Mouse (Mus musculus) granulocyte monocyte progenitor cell, adult 5-6 weeks (primary cell): ENCODE results near the gene Stat5b. TPM values are rescaled to one million over a fixed set of nuclear protein-coding genes. Genes with fewer than 3 reads are reported as not detected.
"Not testable (repeated sequence)": the region's sequence is repeated elsewhere in the genome, so short reads cannot be mapped to it uniquely, and the experiment has no call there.

Source experiments
- ATAC-seq: replicated peaks from 2 replicates; pipeline ENCODE4 v1.8.0; 2016; ENCODE audit warnings: mild to moderate bottlenecking, moderate TSS enrichment, inconsistent platforms; ENCODE audit not compliant: poor library complexity, severe bottlenecking
- total RNA-seq, 2 experiments: library from RNA; stranded (forward) in 1 of 2; stranded (reverse) in 1 of 2; fragments of 200-712, 200-1000 nt in 1 of 2; fragments of >200 nt in 1 of 2; fragmentation: Nextera tagmentation in 1 of 2; gene quantifications; 2 replicates each; pipeline ENCODE4 v1.2.3; 2014 to 2017

Stat5b gene
- total RNA-seq, 2 experiments from 2014 or later, result 35.5 to 37.1 TPM

DNA sequence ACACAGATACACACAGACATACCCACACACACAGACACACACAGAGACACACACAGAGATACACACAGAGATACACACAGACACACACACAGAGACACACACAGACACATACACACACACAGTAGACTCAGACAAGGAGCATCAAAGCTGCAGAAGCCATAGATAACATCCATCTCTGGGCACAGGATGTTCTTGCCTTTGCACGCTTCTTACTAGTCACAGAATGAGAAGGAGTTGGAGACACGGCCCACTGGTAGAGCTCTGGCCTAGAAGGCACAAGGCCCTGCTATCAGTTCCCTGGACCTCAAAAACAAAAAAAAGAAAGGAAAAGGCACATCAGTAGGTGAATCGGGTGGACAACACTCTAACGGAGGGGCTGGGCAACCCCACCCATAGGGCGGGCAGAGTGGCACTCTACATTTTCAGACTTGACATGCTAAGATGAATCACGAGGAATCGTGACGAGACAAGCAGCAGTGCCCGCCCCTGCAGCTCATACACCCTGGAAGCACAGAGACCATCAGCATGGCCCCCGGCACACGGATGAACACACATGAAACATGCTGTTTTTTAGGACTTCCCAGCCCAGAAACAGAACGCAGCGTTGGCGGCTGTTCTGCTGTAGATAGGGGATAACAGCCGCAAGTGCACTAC lies 32.0 kb downstream of the Stat5b start:
- no peak for ATAC-seq

DNA sequence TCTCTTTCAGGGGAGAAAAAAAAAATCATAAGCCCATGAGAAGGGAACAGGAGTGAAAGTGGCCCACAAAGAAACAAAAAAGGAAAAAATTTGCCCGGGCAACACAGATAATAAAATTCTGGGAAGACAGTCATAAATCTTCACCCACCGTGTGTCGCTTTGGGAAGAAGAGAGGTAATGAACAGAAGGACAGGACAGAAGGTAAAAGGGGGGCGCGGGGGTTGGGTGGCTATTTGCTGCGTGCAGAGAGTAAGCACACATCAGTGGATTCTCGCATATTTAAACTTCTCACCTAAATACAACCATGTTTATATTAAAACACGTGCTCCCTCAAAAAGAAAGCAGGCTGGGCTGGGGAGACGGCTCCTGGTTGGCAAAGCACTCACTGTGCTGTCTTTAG lies 33.2 kb downstream of the Stat5b start:
- no peak for ATAC-seq

DNA sequence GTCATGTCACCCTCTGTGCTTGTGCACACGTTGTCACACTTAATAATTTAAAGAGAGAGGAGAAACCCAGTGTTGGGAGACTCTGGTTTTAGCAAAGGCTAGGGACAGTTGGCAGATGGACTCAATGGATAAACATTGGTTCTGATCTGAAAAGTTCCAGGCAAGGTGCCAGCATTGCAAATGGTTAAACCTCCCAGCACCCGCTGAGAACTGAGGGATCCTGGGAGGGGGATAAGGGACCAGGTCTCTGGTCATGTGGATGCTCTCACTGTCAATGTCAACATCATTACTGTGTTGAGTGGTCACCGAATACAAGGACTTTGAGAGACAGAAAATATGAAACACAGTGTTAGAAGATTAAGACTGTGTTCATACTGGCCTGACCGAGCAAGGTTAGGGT lies 33.7 kb downstream of the Stat5b start:
- ATAC-seq, result no peak

- ATAC-seq, result no peak
Observed at GRCm38 (mm10) chr11:100816342-100816741, 34.2 kb downstream of the Stat5b start.

GRCm38 (mm10) chr11:100814498-100814897 lies 36.0 kb downstream of the Stat5b start:
- ATAC-seq, result peak; percentile 81

- no peak for ATAC-seq
Observed at GRCm38 (mm10) chr11:100811132-100811531, 39.4 kb downstream of the Stat5b start.

- no peak for ATAC-seq
Observed at GRCm38 (mm10) chr11:100810516-100810915, 40.0 kb downstream of the Stat5b start.

- no peak for ATAC-seq
Observed at GRCm38 (mm10) chr11:100806380-100807305, 43.9 kb downstream of the Stat5b start.

GRCm38 (mm10) chr11:100805535-100805934 lies 45.0 kb downstream of the Stat5b start:
- peak; percentile 78 for ATAC-seq

DNA sequence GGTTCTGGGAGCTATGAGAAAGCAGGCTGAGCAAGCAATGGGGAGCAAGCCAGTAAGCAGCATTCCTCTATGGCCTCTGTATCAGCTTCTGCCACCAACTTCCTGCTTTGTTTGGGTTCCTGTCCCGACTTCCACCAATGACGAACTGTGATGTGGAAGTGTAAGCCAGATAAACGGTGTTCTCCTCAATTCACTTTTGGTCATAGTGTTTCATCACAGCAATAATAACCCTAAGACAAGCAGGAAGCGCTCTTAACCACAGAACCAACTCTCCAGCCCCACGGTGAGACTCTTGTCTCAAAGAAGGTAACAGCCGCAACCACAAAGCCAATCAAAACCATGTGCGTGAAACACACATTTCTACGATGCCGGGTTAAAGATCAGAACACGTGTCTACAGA lies 46.1 kb downstream of the Stat5b start:
- peak; percentile 84 for ATAC-seq

DNA sequence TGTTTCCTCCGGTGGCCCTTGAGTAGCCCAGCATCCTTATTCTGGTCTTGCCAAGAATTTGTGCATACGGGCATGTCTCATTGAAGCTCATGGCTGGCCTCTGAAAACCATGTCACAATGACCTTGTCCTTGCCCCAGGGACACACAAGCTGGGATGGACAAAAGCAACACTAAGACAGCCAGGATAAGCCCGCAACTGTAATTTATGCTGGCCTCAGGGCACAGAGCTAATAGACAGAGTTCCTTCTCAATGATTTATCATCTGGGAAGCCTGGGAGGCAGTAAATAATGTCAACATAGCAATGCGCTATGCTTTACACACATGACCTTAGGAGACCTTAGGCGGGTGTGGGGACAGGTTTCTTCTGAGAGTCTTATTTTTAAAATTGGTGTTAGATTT lies 51.1 kb downstream of the Stat5b start:
- no peak for ATAC-seq

DNA sequence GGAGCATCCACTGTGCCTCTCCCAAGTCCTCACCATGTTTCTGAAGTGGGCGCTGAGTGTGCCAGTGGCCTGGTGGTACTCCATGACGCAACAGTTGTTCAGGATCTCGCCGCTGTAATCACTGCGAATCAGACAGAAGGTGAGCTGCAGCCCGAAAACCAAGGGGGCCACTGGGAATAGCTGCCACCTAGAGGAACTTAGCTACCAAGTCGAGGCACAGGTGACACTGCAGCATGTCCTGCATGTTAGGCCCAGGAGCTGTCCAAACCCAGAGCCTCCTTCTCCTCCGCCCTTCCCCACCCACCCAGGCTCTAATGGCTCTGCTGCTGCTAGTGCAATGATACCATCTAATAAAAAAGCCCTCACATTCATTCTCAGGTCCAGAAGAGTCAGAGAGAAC lies 53.9 kb downstream of the Stat5b start:
- ATAC-seq, result no peak

DNA sequence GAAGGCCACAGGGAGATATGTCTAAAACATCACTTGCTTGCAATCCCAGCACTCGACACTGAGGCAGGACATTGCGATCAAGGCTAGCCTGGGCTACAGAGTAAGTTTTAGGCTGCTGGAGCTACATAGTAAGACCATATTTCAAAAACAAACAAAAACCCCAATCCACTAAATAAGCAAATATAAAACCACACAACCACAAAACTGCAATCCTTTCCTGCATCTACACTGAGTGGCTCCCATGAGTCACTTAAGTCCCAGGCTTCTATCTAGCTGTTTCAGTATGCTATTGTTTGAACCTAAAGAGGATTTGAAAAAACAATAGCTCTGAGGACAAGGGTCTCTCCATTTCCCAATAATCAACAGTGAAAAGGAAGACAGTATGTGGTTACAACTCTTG lies 55.1 kb downstream of the Stat5b start:
- no peak for ATAC-seq

GRCm38 (mm10) chr11:100791457-100792049 lies 59.0 kb downstream of the Stat5b start:
- ATAC-seq, result no peak

DNA sequence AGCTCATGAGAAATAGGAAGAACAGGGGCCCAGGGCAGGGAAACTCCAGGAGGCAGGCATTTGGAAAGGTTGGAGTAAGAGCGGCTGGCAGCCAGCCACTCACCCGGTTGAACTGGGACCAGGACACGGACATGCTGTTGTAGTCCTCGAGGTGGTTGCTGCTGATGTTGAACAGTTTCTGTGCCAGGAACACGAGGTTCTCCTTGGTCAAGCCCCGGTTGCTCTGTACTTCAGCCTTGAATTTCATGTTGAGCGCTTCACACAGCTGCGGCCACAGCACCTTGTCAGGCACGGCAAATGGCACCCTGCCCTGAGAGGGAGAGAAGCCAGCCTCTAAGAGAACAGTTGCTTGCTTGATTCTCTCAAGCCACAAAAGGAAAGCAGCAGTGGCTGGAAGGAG lies 59.9 kb downstream of the Stat5b start:
- not testable (repeated sequence) for ATAC-seq

DNA sequence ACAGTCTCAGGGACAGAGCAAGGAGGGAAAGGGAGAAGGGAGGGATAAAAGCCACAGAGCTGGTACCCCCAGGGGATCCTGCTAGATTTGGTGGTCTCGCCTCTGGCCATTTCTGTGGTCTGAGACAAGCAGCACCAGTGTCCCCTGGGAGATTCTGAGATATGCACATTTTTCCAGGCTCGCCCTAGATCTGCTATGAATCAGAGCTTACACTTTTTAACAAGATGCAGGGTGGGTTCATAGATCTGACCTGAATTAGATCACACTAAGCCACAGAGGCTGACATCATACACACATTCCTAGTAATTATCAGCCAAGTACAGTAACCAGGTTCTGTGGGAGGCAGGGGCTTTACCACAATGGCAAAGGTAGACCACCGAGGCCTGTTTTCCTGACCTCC lies 60.8 kb downstream of the Stat5b start:
- no peak for ATAC-seq

GRCm38 (mm10) chr11:100785774-100786173 lies 64.8 kb downstream of the Stat5b start:
- no peak for ATAC-seq

- ATAC-seq, result no peak
Observed at GRCm38 (mm10) chr11:100784286-100784685, 66.2 kb downstream of the Stat5b start.

- no peak for ATAC-seq
Observed at GRCm38 (mm10) chr11:100782568-100782967, 68.0 kb downstream of the Stat5b start.

DNA sequence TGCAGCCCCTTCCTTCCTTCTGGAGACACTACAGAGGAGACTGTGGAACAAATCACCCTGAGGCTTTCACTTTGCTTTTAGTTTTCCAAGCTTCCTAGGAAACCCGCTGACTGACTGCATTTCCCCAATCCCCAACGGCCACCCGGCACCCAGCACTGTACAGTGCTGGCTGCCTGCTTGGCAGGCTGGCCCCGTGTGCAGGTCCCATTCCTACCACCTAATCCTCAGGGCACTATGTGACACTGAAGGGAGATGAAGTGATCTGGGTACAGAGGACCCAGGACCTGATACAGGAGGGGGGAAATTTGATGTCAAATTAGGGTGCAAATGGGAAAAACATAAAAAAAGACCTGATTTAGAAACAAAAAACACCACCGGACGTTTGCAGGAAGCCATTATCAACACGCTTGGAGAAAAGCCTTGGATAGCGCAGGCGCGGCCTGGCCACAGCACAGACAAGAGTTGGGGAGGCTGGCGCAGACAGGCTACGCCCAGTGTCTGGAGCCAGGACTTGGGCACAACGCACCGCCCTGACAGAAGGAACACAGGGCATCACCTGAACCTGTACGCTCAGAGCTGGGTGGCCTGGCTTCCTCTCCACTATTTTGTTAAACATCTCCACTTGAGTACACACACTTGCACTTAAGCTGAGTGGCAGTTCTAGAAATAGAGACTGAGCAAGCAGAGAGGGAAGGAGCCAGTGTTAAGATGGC lies 68.6 kb downstream of the Stat5b start:
- ATAC-seq, result no peak

- no peak for ATAC-seq
Observed at GRCm38 (mm10) chr11:100780247-100780646, 70.3 kb downstream of the Stat5b start.
